Mouse (Mus musculus): ENCODE results near the gene Rufy3.

DNA sequence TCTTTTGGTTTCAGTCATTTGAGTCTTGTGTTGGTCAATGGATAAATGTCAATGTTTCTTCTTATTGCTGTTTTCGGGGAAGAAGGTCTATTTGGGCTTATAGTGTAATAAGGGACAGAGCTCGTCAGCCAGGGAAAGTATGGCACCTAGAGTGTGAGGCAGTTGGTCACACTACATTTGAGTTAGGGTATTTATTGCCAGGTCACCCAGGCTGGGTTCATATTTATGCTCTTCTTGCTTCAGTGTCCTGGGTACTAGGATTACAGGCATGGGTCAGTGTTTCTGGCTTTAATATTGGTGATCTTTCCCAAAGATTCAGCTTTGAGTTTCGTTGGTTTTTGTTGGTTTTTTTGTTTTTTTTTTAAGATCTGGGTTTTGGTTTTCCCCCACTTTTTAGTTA, 37.9 kb downstream of the Rufy3 start:
- TF ChIP-seq ETS1 (conservative IDR thresholded peaks at IDR 0.05; ENCODE audit: low read depth, low read length) (no peak), CTCF (conservative IDR thresholded peaks at IDR 0.05 in 1 of 2, IDR thresholded peaks at IDR 0.05 in 1 of 2; ENCODE audit: low read depth in 2 of 2, low read length in 2 of 2) (no peak), POLR2AphosphoS2 (IDR thresholded peaks at IDR 0.05; ENCODE audit: low read depth, low read length) (no peak), EP300 (IDR thresholded peaks at IDR 0.05; ENCODE audit: low read length) (no peak), MEF2A (IDR thresholded peaks at IDR 0.05; ENCODE audit: borderline replicate concordance, low read depth, low read length) (no peak), ZNF384 (IDR thresholded peaks at IDR 0.05; ENCODE audit: low read depth, low read length) (no peak), ZKSCAN1 (IDR thresholded peaks at IDR 0.05; ENCODE audit: borderline replicate concordance, low read depth, low read length) (no peak), SIN3A (IDR thresholded peaks at IDR 0.05; ENCODE audit: low read length) (no peak), MAZ (IDR thresholded peaks at IDR 0.05; ENCODE audit: low read depth, low read length) (no peak), USF1 (IDR thresholded peaks at IDR 0.05; ENCODE audit: low read depth, low read length) (no peak), ZMIZ1 (IDR thresholded peaks at IDR 0.05; ENCODE audit: low read depth, low read length) (no peak), POLR2A (IDR thresholded peaks at IDR 0.05; ENCODE audit: low read depth, low read length) (no peak), CHD2 (IDR thresholded peaks at IDR 0.05; ENCODE audit: low read length) (no peak), RCOR1 (conservative IDR thresholded peaks at IDR 0.05; ENCODE audit: low read depth, low read length) (no peak)

All from CH12.LX (cell line).